Mouse (Mus musculus): ENCODE results near the gene Olfr1016.

The Olfr1016 gene

GRCm38 (mm10) chr2:85802444-85802843 lies at the start of gene Olfr1016:
Gene Olfr1016, minus strand, starts transcription at chr2:85802544.
- no peak for DNase-seq (ENCODE audit: low spot score in 2 of 2)

GRCm38 (mm10) chr2:85846730-85847129 lies 44.4 kb upstream of the Olfr1016 start, which contains the start of gene Olfr1020:
Gene Olfr1020, plus strand, starts transcription at chr2:85847030.
- no peak for DNase-seq (ENCODE audit: low spot score in 2 of 2)

- DNase-seq (ENCODE audit: low spot score in 2 of 2), result no peak
Measured at GRCm38 (mm10) chr2:85845383-85845782, 43.0 kb upstream of the Olfr1016 start, which contains the start of gene Olfr1019. Gene Olfr1019, minus strand, starts transcription at chr2:85845483.

GRCm38 (mm10) chr2:85818179-85818578 lies 15.8 kb upstream of the Olfr1016 start, which contains the start of gene Olfr1018:
Gene Olfr1018, plus strand, starts transcription at chr2:85818479.
- no peak for DNase-seq (ENCODE audit: low spot score in 2 of 2)

- no peak for DNase-seq (ENCODE audit: low spot score in 2 of 2)
Measured at GRCm38 (mm10) chr2:85804501-85804900, 2.2 kb upstream of the Olfr1016 start.

- DNase-seq (ENCODE audit: low spot score in 2 of 2), result no peak
Measured at GRCm38 (mm10) chr2:85792331-85792730, 10.0 kb downstream of the Olfr1016 start.

GRCm38 (mm10) chr2:85781717-85782116 lies 20.6 kb downstream of the Olfr1016 start, which contains the start of gene Olfr1015:
Gene Olfr1015, plus strand, starts transcription at chr2:85782017.
- no peak for DNase-seq (ENCODE audit: low spot score in 2 of 2)

- no peak for DNase-seq (ENCODE audit: low spot score in 2 of 2)
Measured at GRCm38 (mm10) chr2:85772413-85772812, 29.9 kb downstream of the Olfr1016 start, which contains the start of gene Olfr1014. Gene Olfr1014, plus strand, starts transcription at chr2:85772713.

GRCm38 (mm10) chr2:85766798-85767197 lies 35.5 kb downstream of the Olfr1016 start, which contains the start of gene Olfr1013:
Gene Olfr1013, plus strand, starts transcription at chr2:85767098.
- DNase-seq (ENCODE audit: low spot score in 2 of 2), result no peak

- no peak for DNase-seq (ENCODE audit: low spot score in 2 of 2)
Measured at GRCm38 (mm10) chr2:85762666-85763065, 39.7 kb downstream of the Olfr1016 start, which contains the start of gene Olfr1012. Gene Olfr1012, minus strand, starts transcription at chr2:85762766.

GRCm38 (mm10) chr2:85753822-85754221 lies 48.5 kb downstream of the Olfr1016 start:
- no peak for DNase-seq (ENCODE audit: low spot score in 2 of 2)
